Mouse (Mus musculus) MEL (cell line): ENCODE results near the gene Nup210l. TPM values are rescaled to one million over a fixed set of nuclear protein-coding genes. Genes with fewer than 3 reads are reported as not detected.

Experiments used
- DNase-seq: peaks from one replicate; pipeline ENCODE4 v3.0.0; 2011; ENCODE audit warnings: low read depth, low spot score
- H3K27ac ChIP-seq: 2 replicates; pipeline ENCODE4 v1.5.1; 2012; ENCODE audit warnings: low read depth, mild to moderate bottlenecking, control low read depth, low read length, moderate library complexity; ENCODE audit not compliant: control insufficient read depth
- H3K27me3 ChIP-seq, 2 experiments: fragments of 150-350 bp in 1 of 2; sonication (generic) in 1 of 2; 2 replicates each; pipeline ENCODE4 v1.6.1; 2012; ENCODE audit warnings: low read length in 2 of 2, mild to moderate bottlenecking in 2 of 2, improper control_type of control experiment in 1 of 2, moderate library complexity in 1 of 2; ENCODE audit not compliant: insufficient read depth in 2 of 2, control insufficient read depth in 1 of 2
- H3K36me3 ChIP-seq, 2 experiments: 2 replicates each; pipeline ENCODE4 v1.6.1; 2012 to 2014; ENCODE audit warnings: low read length in 2 of 2, improper control_type of control experiment in 1 of 2, inconsistent platforms in 1 of 2, mild to moderate bottlenecking in 1 of 2; ENCODE audit not compliant: insufficient read depth in 2 of 2, control insufficient read depth in 1 of 2
- H3K4me1 ChIP-seq, 2 experiments: fragments of 150-350 bp in 1 of 2; sonication (generic) in 1 of 2; 2 replicates each; pipeline ENCODE4 v1.6.1; 2012; ENCODE audit warnings: low read length in 2 of 2, improper control_type of control experiment in 1 of 2, mild to moderate bottlenecking in 1 of 2; ENCODE audit not compliant: insufficient read depth in 2 of 2, control insufficient read depth in 1 of 2
- H3K4me3 ChIP-seq, 2 experiments: fragments of 150-350 bp in 1 of 2; sonication (generic) in 1 of 2; 2 replicates each; pipeline ENCODE4 v1.5.1; 2012; ENCODE audit warnings: low read depth in 2 of 2, low read length in 2 of 2, mild to moderate bottlenecking in 2 of 2, moderate library complexity in 2 of 2, control low read depth in 1 of 2, improper control_type of control experiment in 1 of 2; ENCODE audit not compliant: control insufficient read depth in 1 of 2, insufficient read depth in 1 of 2
- H3K79me2 ChIP-seq: 2 replicates; pipeline ENCODE4 v1.6.1; 2012; ENCODE audit warnings: mild to moderate bottlenecking, low read length, moderate library complexity; ENCODE audit not compliant: control insufficient read depth, poor library complexity, insufficient read depth
- H3K9ac ChIP-seq: 2 replicates; pipeline ENCODE4 v1.6.1; 2012; ENCODE audit warnings: low read depth, mild to moderate bottlenecking, control low read depth, low read length, moderate library complexity; ENCODE audit not compliant: control insufficient read depth, poor library complexity, severe bottlenecking
- H3K9me3 ChIP-seq: fragments of 150-350 bp; sonication (generic); replicated peaks from 2 replicates; pipeline ENCODE4 v1.6.1; 2012; ENCODE audit warnings: mild to moderate bottlenecking, low read length, improper control_type of control experiment, moderate library complexity; ENCODE audit not compliant: insufficient read depth
- BHLHE40 ChIP-seq: IDR thresholded peaks from 2 replicates; pipeline ENCODE4 v1.6.1; 2012; ENCODE audit warnings: low read depth, mild to moderate bottlenecking, inconsistent platforms, low read length, improper control_type of control experiment, borderline replicate concordance
- CHD1 ChIP-seq: IDR thresholded peaks from 2 replicates; pipeline ENCODE4 v1.6.1; 2012; ENCODE audit warnings: low read depth, mild to moderate bottlenecking, inconsistent platforms, low read length, improper control_type of control experiment
- CHD2 ChIP-seq: IDR thresholded peaks from 2 replicates; pipeline ENCODE4 v1.6.1; 2011; ENCODE audit warnings: low read length, improper control_type of control experiment
- E2F4 ChIP-seq: IDR thresholded peaks from 2 replicates; pipeline ENCODE4 v1.6.1; 2011; ENCODE audit warnings: low read depth, low read length, improper control_type of control experiment, borderline replicate concordance
- ELF1 ChIP-seq: IDR thresholded peaks from 2 replicates; pipeline ENCODE4 v1.6.1; 2014; ENCODE audit warnings: low read depth, mild to moderate bottlenecking, inconsistent platforms, low read length, improper control_type of control experiment, moderate library complexity
- EP300 ChIP-seq, 2 experiments: IDR thresholded peaks; 2 replicates each; pipeline ENCODE4 v1.6.1; 2011; ENCODE audit warnings: improper control_type of control experiment in 2 of 2, low read length in 2 of 2, low read depth in 1 of 2, mild to moderate bottlenecking in 1 of 2
- ETS1 ChIP-seq: IDR thresholded peaks from 2 replicates; pipeline ENCODE4 v1.6.1; 2012; ENCODE audit warnings: low read depth, mild to moderate bottlenecking, inconsistent platforms, low read length, improper control_type of control experiment, moderate library complexity
- GATA1 ChIP-seq: IDR thresholded peaks from 2 replicates; pipeline ENCODE4 v1.6.1; 2011; ENCODE audit warnings: low read depth, low read length, improper control_type of control experiment
- HCFC1 ChIP-seq: IDR thresholded peaks from 2 replicates; pipeline ENCODE4 v1.6.1; 2012; ENCODE audit warnings: low read depth, mild to moderate bottlenecking, inconsistent platforms, low read length, improper control_type of control experiment, moderate library complexity
- KAT2A ChIP-seq: conservative IDR thresholded peaks from 2 replicates; pipeline ENCODE4 v1.6.1; 2012; ENCODE audit warnings: low read depth, low read length, improper control_type of control experiment, inconsistent platforms
- MAFK ChIP-seq: IDR thresholded peaks from 2 replicates; pipeline ENCODE4 v1.6.1; 2011; ENCODE audit warnings: low read depth, mild to moderate bottlenecking, low read length, improper control_type of control experiment, borderline replicate concordance
- MEF2A ChIP-seq: IDR thresholded peaks from 2 replicates; pipeline ENCODE4 v1.6.1; 2014; ENCODE audit warnings: low read depth, mild to moderate bottlenecking, inconsistent platforms, low read length, improper control_type of control experiment; ENCODE audit not compliant: poor library complexity, insufficient replicate concordance, severe bottlenecking; ENCODE audit errors: extremely low read depth
- MYC ChIP-seq: IDR thresholded peaks from 2 replicates; pipeline ENCODE4 v1.6.1; 2011; ENCODE audit warnings: low read depth, mild to moderate bottlenecking, low read length, improper control_type of control experiment, moderate library complexity
- NRF1 ChIP-seq: IDR thresholded peaks from 2 replicates; pipeline ENCODE4 v1.6.1; 2014; ENCODE audit warnings: low read depth, mild to moderate bottlenecking, inconsistent platforms, low read length, improper control_type of control experiment, moderate library complexity; ENCODE audit not compliant: poor library complexity, insufficient read depth, severe bottlenecking
- POLR2A ChIP-seq, 2 experiments: IDR thresholded peaks; 2 replicates each; pipeline ENCODE4 v1.6.1; 2011 to 2012; ENCODE audit warnings: low read length in 2 of 2, mild to moderate bottlenecking in 2 of 2, control low read depth in 1 of 2, improper control_type of control experiment in 1 of 2, low read depth in 1 of 2, moderate library complexity in 1 of 2; ENCODE audit not compliant: control insufficient read depth in 1 of 2, insufficient read depth in 1 of 2, poor library complexity in 1 of 2
- POLR2AphosphoS2 ChIP-seq: IDR thresholded peaks from 2 replicates; pipeline ENCODE4 v1.6.1; 2011; ENCODE audit warnings: low read length, improper control_type of control experiment
- POLR2AphosphoS5 ChIP-seq: IDR thresholded peaks from 2 replicates; pipeline ENCODE4 v1.6.1; 2012; ENCODE audit warnings: low read depth, borderline replicate concordance, mild to moderate bottlenecking, inconsistent platforms, low read length, moderate library complexity, mixed read lengths
- RAD21 ChIP-seq: IDR thresholded peaks from 2 replicates; pipeline ENCODE4 v1.6.1; 2011; ENCODE audit warnings: mild to moderate bottlenecking, low read depth, low read length, improper control_type of control experiment
- RCOR1 ChIP-seq: IDR thresholded peaks from 2 replicates; pipeline ENCODE4 v1.6.1; 2012; ENCODE audit warnings: low read depth, mild to moderate bottlenecking, inconsistent platforms, low read length, improper control_type of control experiment
- SIN3A ChIP-seq: IDR thresholded peaks from 2 replicates; pipeline ENCODE4 v1.6.1; 2012; ENCODE audit warnings: low read length, improper control_type of control experiment, inconsistent platforms
- SMC3 ChIP-seq: IDR thresholded peaks from 2 replicates; pipeline ENCODE4 v1.6.1; 2011; ENCODE audit warnings: low read depth, low read length, improper control_type of control experiment
- TAL1 ChIP-seq: IDR thresholded peaks from 2 replicates; pipeline ENCODE4 v1.6.1; 2012; ENCODE audit warnings: mild to moderate bottlenecking, inconsistent platforms, low read length, moderate library complexity, mixed read lengths
- TCF12 ChIP-seq: IDR thresholded peaks from 2 replicates; pipeline ENCODE4 v1.6.1; 2014; ENCODE audit warnings: low read depth, mild to moderate bottlenecking, inconsistent platforms, low read length, improper control_type of control experiment, moderate library complexity
- USF1 ChIP-seq: IDR thresholded peaks from 2 replicates; pipeline ENCODE4 v1.6.1; 2014; ENCODE audit warnings: low read depth, mild to moderate bottlenecking, inconsistent platforms, low read length, improper control_type of control experiment, moderate library complexity
- USF2 ChIP-seq, 2 experiments: IDR thresholded peaks; 2 replicates each; pipeline ENCODE4 v1.6.1; 2011 to 2012; ENCODE audit warnings: improper control_type of control experiment in 2 of 2, low read length in 2 of 2, borderline replicate concordance in 1 of 2, inconsistent platforms in 1 of 2, low read depth in 1 of 2, mild to moderate bottlenecking in 1 of 2; ENCODE audit not compliant: insufficient read depth in 1 of 2
- ZC3H11A ChIP-seq: IDR thresholded peaks from 2 replicates; pipeline ENCODE4 v1.6.1; 2012; ENCODE audit warnings: low read depth, mild to moderate bottlenecking, inconsistent platforms, low read length, improper control_type of control experiment
- ZKSCAN1 ChIP-seq: IDR thresholded peaks from 2 replicates; pipeline ENCODE4 v1.6.1; 2012; ENCODE audit warnings: low read depth, mild to moderate bottlenecking, inconsistent platforms, low read length, improper control_type of control experiment, moderate library complexity
- ZMIZ1 ChIP-seq: IDR thresholded peaks from 2 replicates; pipeline ENCODE4 v1.6.1; 2012; ENCODE audit warnings: low read depth, mild to moderate bottlenecking, inconsistent platforms, low read length, improper control_type of control experiment, moderate library complexity
- ZNF384 ChIP-seq: IDR thresholded peaks from 2 replicates; pipeline ENCODE4 v1.6.1; 2012; ENCODE audit warnings: low read depth, mild to moderate bottlenecking, inconsistent platforms, low read length, improper control_type of control experiment
- polyA plus RNA-seq, 2 experiments: library from polyadenylated mRNA; stranded (reverse) in 1 of 2; unstranded in 1 of 2; fragments of >175 nt in 1 of 2; fragments of >200 nt in 1 of 2; gene quantifications; 2 replicates each; pipeline versions ENCODE4 v1.2.1 to v1.2.4; 2012; ENCODE audit warnings: low replicate concordance in 2 of 2, low read depth in 1 of 2; ENCODE audit not compliant: insufficient read length in 2 of 2, insufficient read depth in 1 of 2, missing spikeins in 1 of 2
- total RNA-seq: library from RNA; depleted of rRNA; stranded (reverse); fragments of 300-350 nt; gene quantifications from 2 replicates; pipeline ENCODE4 v1.2.3, GENCODE M21; 2012

Gene Nup210l
- total and polyA plus RNA-seq, 3 experiments: 0.54 to 0.65 TPM; not detected in 1

- H3K4me3 ChIP-seq: no peak within 1 kb of the TSS
- peak; percentile 52 for TF ChIP-seq ETS1
- TF ChIP-seq ZNF384: peak; percentile 75
- TF ChIP-seq CHD1: no peak
- H3K79me2 ChIP-seq: no peaks in the 10 kb centered on the region
- H3K9ac ChIP-seq: no peak within 1 kb of the TSS
- no peaks in the 10 kb centered on the region for H3K9me3 ChIP-seq
- H3K27ac ChIP-seq: no peak within 1 kb of the TSS
- DNase-seq: no peak
- peaks cover 0 to 7% of the 10 kb centered on the region in 2 experiments; a peak in 1 of 4 replicates for H3K4me1 ChIP-seq
- H3K36me3 ChIP-seq: no peaks in the 10 kb centered on the region; a peak in 2 of 4 replicates
- no peaks in the 10 kb centered on the region for H3K27me3 ChIP-seq
Observed at GRCm38 (mm10) chr3:90072294-90072693, 31.6 kb upstream of the Nup210l start, which contains the start of gene Tpm3. Tpm3 (plus strand) TSS chr3:90072649.

GRCm38 (mm10) chr3:90076921-90077716, 26.8 kb upstream of the Nup210l start:
- Histone ChIP-seq H3K36me3 (peaks cover 0 to 12% of the 10 kb centered on the region in 2 experiments; a peak in 2 of 4 replicates), H3K4me3 (peak overlapping the region in 1 of 2 experiments; percentile 19; a peak in 1 of 4 replicates), H3K9ac (no peak overlapping the region), H3K27me3 (no peaks in the 10 kb centered on the region), H3K27ac (no peak overlapping the region), H3K9me3 (no peaks in the 10 kb centered on the region), H3K79me2 (peaks cover 20% of the 10 kb centered on the region), H3K4me1 (peaks cover 9 to 19% of the 10 kb centered on the region in 2 experiments)
- peak; percentile 95 for DNase-seq
- TF ChIP-seq ZMIZ1 (no peak), ZNF384 (peak; percentile 59; the same call in 1 of the 2 replicates), USF1 (no peak), BHLHE40 (peak; percentile 41; the same call in 1 of the 2 replicates), POLR2AphosphoS2 (no peak), SMC3 (peak; percentile 81), TAL1 (no peak), RAD21 (peak; percentile 97), KAT2A (no peak), TCF12 (no peak), NRF1 (no peak), RCOR1 (no peak), EP300 (IDR thresholded peaks at IDR 0.05; ENCODE audit: low read depth in 1 of 2, low read length in 2 of 2) (no peak), GATA1 (no peak), CHD2 (no peak), E2F4 (no peak), MYC (0 out of 2 replicates have a peak, but pooled peaks have one; percentile 61), ZKSCAN1 (no peak), ZC3H11A (peak; percentile 88), MEF2A (no peak), SIN3A (peak; percentile 89), HCFC1 (0 out of 2 replicates have a peak, but pooled peaks have one; percentile 49), POLR2A (IDR thresholded peaks at IDR 0.05; ENCODE audit: control insufficient read depth in 1 of 2, insufficient read depth in 1 of 2, low read depth in 1 of 2, low read length in 2 of 2, poor library complexity in 1 of 2) (no peak), ELF1 (no peak), POLR2AphosphoS5 (no peak), ETS1 (peak; percentile 45; the same call in 1 of the 2 replicates), MAFK (no peak), USF2 (IDR thresholded peaks at IDR 0.05; ENCODE audit: borderline replicate concordance in 1 of 2, insufficient read depth in 1 of 2, low read depth in 1 of 2, low read length in 2 of 2) (no peak)
